Mouse (Mus musculus) ES-Bruce4 (cell line): ENCODE results near the gene Sorcs2. TPM values are rescaled to one million over a fixed set of nuclear protein-coding genes. Genes with fewer than 3 reads are reported as not detected.
A peak's percentile ranks its signal among the peaks of the same experiment; 100 is the strongest.

Source experiments
- H3K27ac ChIP-seq: 2 replicates; pipeline ENCODE4 v1.5.1; 2012; ENCODE audit warnings: low read length, inconsistent platforms; ENCODE audit not compliant: insufficient read depth
- H3K27me3 ChIP-seq: 2 replicates; pipeline ENCODE4 v1.6.1; 2012; ENCODE audit warnings: mild to moderate bottlenecking, low read length, inconsistent platforms; ENCODE audit not compliant: control insufficient read depth, poor library complexity, insufficient read depth, severe bottlenecking
- H3K36me3 ChIP-seq: 2 replicates; pipeline ENCODE4 v1.6.1; 2012; ENCODE audit warnings: inconsistent platforms, mild to moderate bottlenecking, low read length, moderate library complexity; ENCODE audit not compliant: control insufficient read depth, poor library complexity, insufficient read depth, severe bottlenecking
- H3K4me1 ChIP-seq: one replicate; pipeline ENCODE4 v1.8.1; 2011; ENCODE audit warnings: low read length; ENCODE audit not compliant: control insufficient read depth, insufficient read depth
- H3K4me3 ChIP-seq: 2 replicates; pipeline ENCODE4 v1.5.1; 2011; ENCODE audit warnings: low read depth, mild to moderate bottlenecking, low read length
- H3K9ac ChIP-seq: 2 replicates; pipeline ENCODE4 v1.6.1; 2012; ENCODE audit warnings: low read depth, mild to moderate bottlenecking, inconsistent platforms; ENCODE audit not compliant: poor library complexity, severe bottlenecking
- H3K9me3 ChIP-seq: replicated peaks from 2 replicates; pipeline ENCODE4 v1.6.1; 2012; ENCODE audit warnings: mild to moderate bottlenecking, low read length, inconsistent platforms; ENCODE audit not compliant: control insufficient read depth, poor library complexity, insufficient read depth, severe bottlenecking
- CTCF ChIP-seq: IDR thresholded peaks from one replicate; pipeline ENCODE4 v1.8.1; 2011; ENCODE audit warnings: low read depth, low read length
- EP300 ChIP-seq: IDR thresholded peaks from 2 replicates; pipeline ENCODE4 v1.6.1; 2011; ENCODE audit warnings: low read depth, low read length; ENCODE audit not compliant: insufficient read depth
- POLR2A ChIP-seq: IDR thresholded peaks from one replicate; pipeline ENCODE4 v1.8.1; 2011; ENCODE audit warnings: low read length; ENCODE audit not compliant: insufficient read depth
- polyA plus RNA-seq: library from polyadenylated mRNA; stranded (reverse); fragments of >200 nt; gene quantifications from 2 replicates; pipeline ENCODE4 v1.2.4, GENCODE M21; 2011; ENCODE audit warnings: low read depth; ENCODE audit not compliant: missing spikeins, insufficient read depth, insufficient read length

Sorcs2 gene
- polyA plus RNA-seq, 1 experiment: 1.2 TPM

DNA sequence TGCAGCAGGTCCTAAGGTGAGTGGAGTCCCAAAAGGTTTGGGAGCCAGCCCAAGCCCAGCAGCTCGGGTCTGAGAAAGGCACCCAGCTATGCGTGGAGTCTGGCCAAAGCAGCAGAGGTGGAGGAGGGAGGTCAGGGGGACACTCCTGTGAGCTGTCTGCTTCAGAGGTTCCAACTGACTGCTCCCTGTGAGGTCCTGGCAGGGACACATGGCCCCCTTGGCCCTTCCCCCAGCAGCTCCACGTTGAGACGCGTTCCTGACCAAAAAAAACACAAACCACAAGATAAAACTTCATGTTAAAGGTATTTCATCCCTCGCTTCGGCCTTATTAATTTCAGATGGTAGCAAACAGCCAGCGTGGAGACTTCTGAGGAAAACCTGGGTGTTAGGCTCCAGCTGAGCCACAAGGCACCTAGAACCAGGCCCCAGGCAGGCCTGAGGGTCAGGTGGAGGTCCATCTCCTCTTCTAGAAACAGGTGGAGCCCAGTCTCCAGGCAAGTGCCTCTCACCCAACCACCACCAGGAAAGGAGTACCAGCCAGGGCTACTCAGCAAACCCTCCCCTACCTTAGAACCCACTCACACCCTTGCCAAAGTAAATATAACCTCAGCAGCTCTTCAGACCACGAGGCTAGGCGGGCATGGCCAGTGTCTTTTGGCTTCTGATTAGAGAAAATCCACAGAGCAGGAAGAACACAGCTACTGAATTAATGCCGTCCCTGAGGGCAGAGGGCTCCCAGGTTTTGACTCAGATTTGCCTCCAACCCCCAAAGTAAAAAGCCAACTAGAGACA lies 104.6 kb downstream of the Sorcs2 start:
- TF ChIP-seq POLR2A: no peak
- no peak for TF ChIP-seq CTCF
- no peak for TF ChIP-seq EP300
- Histone ChIP-seq H3K4me1 (no peaks in the 10 kb centered on the region), H3K36me3 (no peaks in the 10 kb centered on the region), H3K27me3 (no peaks in the 10 kb centered on the region), H3K27ac (no peak overlapping the region), H3K4me3 (no peak overlapping the region), H3K9me3 (no peaks in the 10 kb centered on the region), H3K9ac (no peak overlapping the region)

DNA sequence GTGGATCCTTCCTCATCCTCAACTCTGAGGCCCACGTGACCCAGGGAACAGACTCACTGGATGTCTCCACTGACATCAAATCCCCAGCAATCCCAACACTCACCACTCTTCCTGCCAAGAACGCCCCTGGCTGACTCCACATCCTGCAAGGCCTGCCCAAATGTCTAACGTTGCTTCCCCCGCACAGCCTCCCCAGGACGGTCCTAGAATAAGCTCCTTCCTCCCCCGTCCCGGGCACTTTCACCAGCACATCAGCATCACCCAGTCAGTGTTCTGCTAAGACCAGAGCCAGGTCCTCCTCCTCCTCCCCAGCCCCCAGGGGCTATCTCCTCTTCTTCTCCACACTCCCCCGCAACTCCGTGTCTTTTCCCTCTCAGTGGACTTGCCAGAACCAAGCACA lies 105.6 kb downstream of the Sorcs2 start:
- no peaks in the 10 kb centered on the region for H3K4me1 ChIP-seq
- no peaks in the 10 kb centered on the region for H3K9me3 ChIP-seq
- H3K4me3 ChIP-seq: no peak overlapping the region
- no peaks in the 10 kb centered on the region for H3K27me3 ChIP-seq
- no peaks in the 10 kb centered on the region for H3K36me3 ChIP-seq
- no peak overlapping the region for H3K9ac ChIP-seq
- H3K27ac ChIP-seq: no peak overlapping the region
- no peak for TF ChIP-seq POLR2A
- no peak for TF ChIP-seq EP300
- no peak for TF ChIP-seq CTCF

DNA sequence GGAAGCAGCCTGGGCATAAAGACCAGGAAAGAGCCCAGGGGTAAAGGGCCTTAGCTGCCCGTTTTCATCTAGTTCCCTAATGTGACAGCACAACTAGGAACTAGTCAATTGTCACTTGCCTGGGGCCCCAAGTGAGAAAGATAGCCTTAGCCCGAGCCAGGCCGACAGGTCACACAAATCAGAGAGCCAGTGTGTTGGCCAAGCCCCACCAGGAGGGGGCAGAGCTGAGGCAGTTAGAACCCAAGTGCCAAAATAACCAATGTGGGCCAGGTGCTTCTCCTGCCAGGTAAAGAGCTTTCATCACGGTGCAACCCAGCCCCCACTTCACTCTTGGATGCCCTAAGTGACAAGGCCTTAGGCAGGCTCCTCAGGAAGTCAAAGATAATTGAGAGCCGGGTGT lies 106.7 kb downstream of the Sorcs2 start:
- Histone ChIP-seq H3K9ac (no peak overlapping the region), H3K36me3 (no peaks in the 10 kb centered on the region), H3K4me3 (no peak overlapping the region), H3K4me1 (no peaks in the 10 kb centered on the region), H3K27me3 (no peaks in the 10 kb centered on the region), H3K27ac (no peak overlapping the region), H3K9me3 (no peaks in the 10 kb centered on the region)
- TF ChIP-seq EP300 (no peak), CTCF (peak; percentile 52), POLR2A (no peak)

DNA sequence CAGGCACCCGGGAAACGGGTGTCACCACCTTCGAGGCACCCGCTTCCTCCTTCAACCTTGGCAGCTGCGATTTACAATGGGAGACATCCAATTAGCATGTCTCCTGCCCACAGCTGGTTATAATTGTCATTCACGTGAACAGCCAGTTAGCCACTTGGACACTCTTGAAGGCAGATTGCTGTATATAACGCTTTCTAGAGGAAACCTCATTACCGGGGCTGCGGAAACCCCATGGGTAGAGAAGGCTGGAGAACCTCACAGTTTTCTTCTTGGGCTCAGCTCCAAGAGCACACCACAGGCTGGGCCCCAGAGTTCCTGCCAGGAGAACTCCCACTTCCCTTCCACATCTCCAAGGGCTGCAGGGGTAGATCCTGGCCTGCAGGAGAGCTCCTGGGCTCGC lies 112.5 kb downstream of the Sorcs2 start:
- Histone ChIP-seq H3K27me3 (no peaks in the 10 kb centered on the region), H3K4me3 (no peak overlapping the region), H3K9me3 (no peaks in the 10 kb centered on the region), H3K36me3 (no peaks in the 10 kb centered on the region), H3K27ac (no peak overlapping the region), H3K4me1 (no peaks in the 10 kb centered on the region), H3K9ac (no peak overlapping the region)
- TF ChIP-seq POLR2A (no peak), CTCF (no peak)

DNA sequence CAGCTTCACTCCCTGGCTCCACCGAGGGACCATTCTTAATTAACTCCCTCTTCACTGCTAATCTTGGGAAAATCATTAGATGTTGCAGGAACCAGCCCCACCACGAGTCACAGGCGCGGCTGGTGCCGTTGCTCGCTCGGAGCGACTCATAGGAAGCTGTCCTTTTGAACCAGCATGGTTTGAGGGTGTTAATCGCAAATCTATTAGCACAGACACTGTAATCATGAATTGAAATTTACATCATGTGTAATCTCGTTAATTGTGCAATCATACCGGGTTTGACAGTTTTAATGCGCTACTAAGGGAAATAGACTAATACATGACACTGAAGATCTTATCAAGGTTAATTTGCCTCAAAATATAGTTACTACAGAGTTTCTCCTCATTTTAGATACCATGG lies 118.0 kb downstream of the Sorcs2 start:
- Histone ChIP-seq H3K9me3 (no peaks in the 10 kb centered on the region), H3K9ac (no peak overlapping the region), H3K4me3 (no peak overlapping the region), H3K36me3 (no peaks in the 10 kb centered on the region), H3K27me3 (no peaks in the 10 kb centered on the region), H3K4me1 (no peaks in the 10 kb centered on the region), H3K27ac (no peak overlapping the region)
- TF ChIP-seq POLR2A (no peak), EP300 (no peak), CTCF (no peak)

DNA sequence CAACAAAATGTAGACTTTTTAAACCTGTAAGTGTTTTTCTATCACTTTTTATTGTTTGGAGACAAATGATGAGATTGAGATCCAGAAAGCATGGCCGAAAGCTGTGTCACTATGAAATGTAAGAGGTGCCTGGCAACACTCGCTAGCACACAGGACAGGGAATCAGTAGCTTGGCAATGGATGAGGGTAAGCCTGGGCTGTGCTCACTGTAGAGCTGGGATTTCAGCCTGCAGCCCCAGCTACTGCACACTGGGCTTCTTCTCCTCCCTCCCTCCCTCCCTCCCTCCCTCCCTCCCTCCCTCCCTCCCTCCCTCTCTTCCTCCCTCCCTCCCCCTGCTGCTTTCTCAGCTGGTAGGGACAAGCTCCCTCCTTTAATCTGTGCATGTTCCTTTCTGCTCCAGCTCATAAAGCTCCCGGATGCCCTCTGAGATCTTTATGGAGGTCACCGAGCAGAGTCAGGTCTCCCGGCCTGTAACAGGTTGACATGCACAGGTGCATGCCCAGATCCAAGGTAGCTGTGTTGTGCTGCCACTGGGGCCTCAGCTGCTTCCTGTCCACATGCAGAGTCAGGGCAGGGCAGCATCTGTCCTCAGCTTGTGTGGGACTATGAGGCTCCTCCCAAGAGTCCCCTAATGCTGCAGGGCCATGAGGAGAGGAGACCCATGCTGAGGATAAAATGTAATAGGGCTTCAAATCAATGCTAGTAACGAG lies 123.1 kb downstream of the Sorcs2 start:
- TF ChIP-seq POLR2A (no peak), EP300 (no peak), CTCF (no peak)
- no peak overlapping the region for H3K27ac ChIP-seq
- H3K9ac ChIP-seq: no peak overlapping the region
- no peak overlapping the region for H3K4me3 ChIP-seq
- no peaks in the 10 kb centered on the region for H3K4me1 ChIP-seq
- H3K27me3 ChIP-seq: no peaks in the 10 kb centered on the region
- H3K36me3 ChIP-seq: no peaks in the 10 kb centered on the region
- no peaks in the 10 kb centered on the region for H3K9me3 ChIP-seq
